Comparison of ENCODE assay signal across 8 mouse cellular contexts in the genomic region with DNA sequence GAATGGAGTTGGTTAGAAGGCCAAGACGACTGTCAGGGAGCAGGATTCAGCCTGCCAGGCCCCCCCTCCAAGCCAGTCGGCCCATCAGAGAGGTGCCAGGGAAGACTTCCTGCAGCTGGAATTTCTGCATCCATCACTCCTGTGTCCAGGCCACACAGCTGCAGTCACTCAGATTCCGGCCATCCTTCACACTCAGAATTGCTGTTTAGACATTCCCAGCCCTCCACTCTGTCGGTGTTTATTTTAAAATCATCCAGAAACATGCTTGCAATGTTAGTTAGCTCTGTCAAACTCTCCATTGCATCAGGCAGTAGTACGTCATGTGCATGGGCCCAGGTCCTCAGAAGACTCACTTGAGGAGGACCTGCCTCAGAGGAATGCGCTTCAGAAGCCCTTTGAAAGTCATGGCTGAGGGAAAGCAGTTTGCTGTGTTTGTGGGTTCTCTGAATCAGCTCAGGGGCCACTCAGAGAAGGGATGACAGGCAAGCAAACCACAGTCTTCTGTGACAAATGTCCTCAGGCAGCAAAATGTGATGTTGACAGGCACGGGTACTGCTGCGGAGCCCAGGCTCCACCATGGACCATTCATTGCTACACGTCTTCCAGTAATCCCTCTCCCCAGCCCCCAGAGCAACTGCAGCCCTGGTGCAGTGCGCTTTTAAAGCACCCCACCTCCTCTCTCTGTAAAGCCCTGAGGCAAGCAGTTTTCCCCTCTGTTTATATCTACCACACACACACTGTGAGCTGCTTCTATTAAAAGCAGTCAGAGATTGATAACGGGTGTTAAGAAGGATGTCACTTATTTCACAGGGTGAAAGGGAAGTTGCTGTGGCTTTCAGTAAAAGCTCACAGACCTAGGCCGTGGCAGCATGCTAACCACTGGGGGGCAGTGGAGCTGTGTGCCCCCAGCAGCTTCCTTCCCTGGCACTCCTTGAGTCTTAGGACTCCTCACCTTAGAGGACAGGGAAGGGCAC.
A peak's percentile ranks its signal among the peaks of the same experiment; 100 is the strongest.
DNase-seq lines count a peak whose midpoint lies in the region; ATAC-seq and TF ChIP-seq lines count a peak whose summit lies in the region.

No protein-coding gene starts in this region.

- peak; percentile 11; the same call in 1 of the 2 replicates for ATAC-seq in kidney, postnatal 0 days (replicated peaks; ENCODE audit: low FRiP score, low read depth)

- H3K36me3 ChIP-seq in heart, adult 2 months (ENCODE audit: control insufficient read depth, insufficient read depth, low read length): no peaks in the 10 kb centered on the region
- H3K36me3 ChIP-seq in kidney, postnatal 0 days (ENCODE audit: insufficient read depth, low read length): no peaks in the 10 kb centered on the region

- 51% methylated on average over 12 of the region's 12 CpGs for WGBS in heart, adult 2 months
- 50% methylated on average over 12 of the region's 12 CpGs for WGBS in kidney, postnatal 0 days

- intact Hi-C loops in heart, adult 2 months (cut with DNase I): loop anchor here (2.0 to 10.0 kb wide), 2 partner anchors 102 to 180 kb away; no protein-coding TSS in a partner anchor

- no peak overlapping the region; the same call in 1 of the 2 replicates for H3K27ac ChIP-seq in heart, adult 2 months
- H3K27ac ChIP-seq in kidney, postnatal 0 days: no peak overlapping the region

- H3K4me1 ChIP-seq in heart, adult 2 months (ENCODE audit: control insufficient read depth, insufficient read depth, low read length): peaks cover 5% of the 10 kb centered on the region
- H3K4me1 ChIP-seq in kidney, postnatal 0 days (replicated peaks; ENCODE audit: insufficient read depth, low read length): 0 out of 2 replicates have a peak, but pooled peaks cover 6% of the 10 kb centered on the region

- DNase-seq in left cerebral cortex, adult 9 months (ENCODE audit: low spot score in 2 of 2): peak; percentile 25 to 26
- DNase-seq in left cerebral cortex, adult 11 months (ENCODE audit: low spot score): no peak
- DNase-seq in adrenal gland, adult 8-10 months: peak; percentile 39
- DNase-seq in heart, adult 2 months: peak; percentile 42 to 47
- DNase-seq in kidney, postnatal 0 days (ENCODE audit: low spot score): peak; percentile 61
- peak; percentile 71 for DNase-seq in lung, postnatal 14 days
- peak; percentile 21 to 32 for DNase-seq in spleen, postnatal 14 days (ENCODE audit: low spot score in 2 of 2)
- no peak for DNase-seq in urinary bladder, adult 2 months (ENCODE audit: low spot score)

- no peaks in the 10 kb centered on the region for H3K27me3 ChIP-seq in heart, adult 2 months (ENCODE audit: control insufficient read depth, insufficient read depth, low read length)
- H3K27me3 ChIP-seq in kidney, postnatal 0 days (ENCODE audit: insufficient read depth, low read length): no peaks in the 10 kb centered on the region

- no peak for TF ChIP-seq POLR2A in heart, adult 2 months (IDR thresholded peaks at IDR 0.05; ENCODE audit: insufficient read depth, low read depth, low read length)

- H3K9ac ChIP-seq in heart, adult 2 months (ENCODE audit: low read depth, low read length): no peak overlapping the region
- no peak overlapping the region for H3K9ac ChIP-seq in kidney, postnatal 0 days (ENCODE audit: low read depth, low read length)

- no peaks in the 10 kb centered on the region for H3K9me3 ChIP-seq in kidney, postnatal 0 days (replicated peaks; ENCODE audit: low read length)

- 0 out of 2 replicates have a peak, but pooled peaks have one; percentile 48 for TF ChIP-seq EP300 in heart, adult 2 months (IDR thresholded peaks at IDR 0.05; ENCODE audit: insufficient read depth, low read depth, low read length)

- no peak overlapping the region for H3K4me3 ChIP-seq in heart, adult 2 months
- H3K4me3 ChIP-seq in kidney, postnatal 0 days (replicated peaks; ENCODE audit: low read depth, low read length): no peak overlapping the region

- H3K4me2 ChIP-seq in kidney, postnatal 0 days (ENCODE audit: low read length): no peak overlapping the region

- TF ChIP-seq CTCF in heart, adult 2 months (IDR thresholded peaks at IDR 0.05): peak; percentile 86
- TF ChIP-seq CTCF in kidney, postnatal 0 days (IDR thresholded peaks at IDR 0.05; ENCODE audit: low read depth): peak; percentile 78

- H3K79me2 ChIP-seq in heart, adult 2 months (replicated peaks; ENCODE audit: control insufficient read depth, insufficient read depth, low read length): no peaks in the 10 kb centered on the region

Comparison
In these comparisons a context has a peak if more than half of its experiments do, and no peak if none do; other contexts are left out.
1. DNase-seq: peak in left cerebral cortex, adult 9 months (2 of 2), adrenal gland, adult 8-10 months (single experiment), heart, adult 2 months (2 of 2), kidney, postnatal 0 days (single experiment), lung, postnatal 14 days (single experiment) and spleen, postnatal 14 days (2 of 2); none in left cerebral cortex, adult 11 months (single experiment) and urinary bladder, adult 2 months (single experiment).